In genomic region chr3:104104942-104105341, GRCm38 (mm10) we compare ENCODE assay signal across 9 mouse cellular contexts.
DNase-seq lines count a peak whose midpoint lies in the region; ATAC-seq and TF ChIP-seq lines count a peak whose summit lies in the region.
"Had no signal": no experiment of that assay in that cellular context is flagged by ENCODE, and none has a peak within 500 bp of the region (broad histone marks: within the 10 kb centered on the region; RNA-seq: fewer than 3 reads in every experiment).

No protein-coding gene starts in this region.

- H3K4me3 ChIP-seq in forebrain, embryonic 14.5 days (ENCODE audit: low read depth, low read length) = no peak overlapping the region
- no peak overlapping the region for H3K4me3 ChIP-seq in forebrain, embryonic 15.5 days
- no peak overlapping the region for H3K4me3 ChIP-seq in cerebellum, adult 2 months (replicated peaks; ENCODE audit: insufficient read depth, low read depth, low read length)
- H3K4me3 ChIP-seq: myocyte had no signal

- WGBS in forebrain, embryonic 14.5 days = 53% methylated on average over 1 of the region's 1 CpGs
- WGBS in forebrain, embryonic 15.5 days = 50% methylated on average over 1 of the region's 1 CpGs
- WGBS in cerebellum, adult 2 months = 52% methylated on average over 1 of the region's 1 CpGs

- no peak for TF ChIP-seq POLR2A in cerebellum, adult 2 months (IDR thresholded peaks at IDR 0.05; ENCODE audit: borderline replicate concordance, insufficient read depth, low read length)

- TF ChIP-seq CTCF in cerebellum, adult 2 months (IDR thresholded peaks at IDR 0.05; ENCODE audit: borderline replicate concordance, insufficient read depth, low read depth, low read length) = peak; percentile 26; the same call in 1 of the 2 replicates

- H3K4me1 ChIP-seq in forebrain, embryonic 14.5 days (ENCODE audit: control insufficient read depth, insufficient read depth, low read length) = no peaks in the 10 kb centered on the region
- H3K4me1 ChIP-seq in forebrain, embryonic 15.5 days = no peaks in the 10 kb centered on the region
- H3K4me1 ChIP-seq in cerebellum, adult 2 months (ENCODE audit: control insufficient read depth, insufficient read depth, low read length) = no peaks in the 10 kb centered on the region

- no peak overlapping the region for H3K4me2 ChIP-seq in forebrain, embryonic 14.5 days (ENCODE audit: low read length)
- no peak overlapping the region for H3K4me2 ChIP-seq in forebrain, embryonic 15.5 days (replicated peaks)

- no peaks in the 10 kb centered on the region for H3K9me3 ChIP-seq in forebrain, embryonic 14.5 days (replicated peaks; ENCODE audit: control insufficient read depth, low read length)
- H3K9me3 ChIP-seq in forebrain, embryonic 15.5 days = no peaks in the 10 kb centered on the region

- peak; percentile 65 for DNase-seq in forebrain, embryonic 14.5 days (ENCODE audit: low spot score)
- DNase-seq in ovary, postnatal 36 days (ENCODE audit: low spot score) = peak; percentile 22
- no peak for DNase-seq in ovary, adult 18-20 months (ENCODE audit: low spot score)
- peak; percentile 4 to 19 for DNase-seq in cerebellum, adult 2 months
- DNase-seq in kidney, postnatal 14 days = peak; percentile 44
- peak; percentile 45 for DNase-seq in mesoderm, embryonic 11.5 days (ENCODE audit: low read depth, low spot score)
- peak; percentile 83 for DNase-seq in thymus, postnatal 4 days

- H3K36me3 ChIP-seq in forebrain, embryonic 14.5 days (ENCODE audit: control insufficient read depth, insufficient read depth, low read length) = no peaks in the 10 kb centered on the region
- no peaks in the 10 kb centered on the region for H3K36me3 ChIP-seq in forebrain, embryonic 15.5 days

- H3K9ac ChIP-seq in forebrain, embryonic 14.5 days (ENCODE audit: low read length) = no peak overlapping the region
- H3K9ac ChIP-seq in forebrain, embryonic 15.5 days (replicated peaks) = no peak overlapping the region

- no peak overlapping the region for H3K27ac ChIP-seq in forebrain, embryonic 14.5 days (ENCODE audit: low read depth, low read length)
- H3K27ac ChIP-seq in forebrain, embryonic 15.5 days (replicated peaks) = no peak overlapping the region
- no peak overlapping the region for H3K27ac ChIP-seq in cerebellum, adult 2 months (ENCODE audit: insufficient read depth, low read length)

- ATAC-seq in forebrain, embryonic 14.5 days = no peak
- ATAC-seq in forebrain, embryonic 15.5 days (replicated peaks) = no peak

- no peaks in the 10 kb centered on the region for H3K27me3 ChIP-seq in forebrain, embryonic 14.5 days (replicated peaks; ENCODE audit: control insufficient read depth, insufficient read depth, low read length)
- no peaks in the 10 kb centered on the region for H3K27me3 ChIP-seq in forebrain, embryonic 15.5 days
- no peaks in the 10 kb centered on the region for H3K27me3 ChIP-seq in cerebellum, adult 2 months (ENCODE audit: control insufficient read depth, insufficient read depth, low read length)
